Mouse (Mus musculus) embryonic facial prominence, embryonic 11.5 days (tissue): ENCODE measurements around the gene Emp2. TPM values are rescaled to one million over a fixed set of nuclear protein-coding genes. Genes with fewer than 3 reads are reported as not detected.

Source experiments
- ATAC-seq: fragments of 200-750 bp; cut with Nextera tagmentation; replicated peaks from 2 replicates; pipeline ENCODE4 v1.8.0; 2017; ENCODE audit warnings: low read depth; ENCODE audit not compliant: insufficient number of reproducible peaks, low FRiP score, low TSS enrichment
- DNase-seq: peaks from one replicate; pipeline ENCODE4 v3.0.0-alpha.2; 2015; ENCODE audit warnings: low spot score
- H3K27ac ChIP-seq: fragments of 300-500 bp; sonication (generic); replicated peaks from 2 replicates; pipeline ENCODE4 v1.5.1; 2014; ENCODE audit warnings: mild to moderate bottlenecking, low read depth, low read length, control low read depth
- H3K27me3 ChIP-seq: fragments of 300-500 bp; sonication (generic); 2 replicates; pipeline ENCODE4 v1.6.1; 2014; ENCODE audit warnings: mild to moderate bottlenecking, low read length, moderate library complexity, mixed read lengths; ENCODE audit not compliant: control insufficient read depth, insufficient read depth
- H3K36me3 ChIP-seq: fragments of 300-500 bp; sonication (generic); replicated peaks from 2 replicates; pipeline ENCODE4 v1.6.1; 2014; ENCODE audit warnings: low read depth, mild to moderate bottlenecking, low read length, moderate library complexity, mixed read lengths; ENCODE audit not compliant: control insufficient read depth, insufficient read depth
- H3K4me1 ChIP-seq: fragments of 300-500 bp; sonication (generic); 2 replicates; pipeline ENCODE4 v1.6.1; 2014; ENCODE audit warnings: low read length, mixed read lengths; ENCODE audit not compliant: control insufficient read depth, insufficient read depth
- H3K4me2 ChIP-seq: fragments of 300-500 bp; sonication (generic); 2 replicates; pipeline ENCODE4 v1.6.1; 2014; ENCODE audit warnings: low read depth, mild to moderate bottlenecking, control low read depth, low read length, moderate library complexity
- H3K4me3 ChIP-seq: fragments of 300-500 bp; sonication (generic); 2 replicates; pipeline ENCODE4 v1.5.1; 2014; ENCODE audit warnings: low read depth, low read length, control low read depth
- H3K9ac ChIP-seq: fragments of 300-500 bp; sonication (generic); replicated peaks from 2 replicates; pipeline ENCODE4 v1.6.1; 2014; ENCODE audit warnings: mild to moderate bottlenecking, control low read depth, low read length
- H3K9me3 ChIP-seq: fragments of 300-500 bp; sonication (generic); replicated peaks from 2 replicates; pipeline ENCODE4 v1.6.1; 2016; ENCODE audit warnings: mild to moderate bottlenecking, low read length, inconsistent platforms, mixed read lengths; ENCODE audit not compliant: control insufficient read depth
- WGBS: fragments of 180-500 bp; shearing (Covaris S2); extraction: QIAGEN DNeasy Blood & Tissue Kit; methylation state at CpG from one replicate; pipeline ENCODE4 v1.1.7; 2014; 5-methylcytosine and 5-hydroxymethylcytosine counted together
- polyA plus RNA-seq: library from polyadenylated mRNA; unstranded; fragments of >200 nt; fragmentation: Nextera tagmentation; extraction: Ambion mirVana; gene quantifications from 2 replicates; pipeline ENCODE4 v1.2.1, GENCODE M21; 2014

Gene Emp2
- polyA plus RNA-seq, 1 experiment from 2014 or later = 5.0 TPM

GRCm38 (mm10) chr16:10311086-10311485 lies 2.7 kb downstream of the Emp2 start:
- no peaks in the 10 kb centered on the region for H3K36me3 ChIP-seq
- no peak overlapping the region for H3K4me2 ChIP-seq
- H3K9me3 ChIP-seq = no peaks in the 10 kb centered on the region
- peak; percentile 12 for DNase-seq
- no peak overlapping the region for H3K4me3 ChIP-seq
- H3K27me3 ChIP-seq = no peaks in the 10 kb centered on the region
- H3K9ac ChIP-seq = no peak overlapping the region
- H3K27ac ChIP-seq = no peak overlapping the region
- 43% methylated on average over 3 of the region's 3 CpGs for WGBS
- 0 out of 2 replicates have a peak, but pooled peaks cover 3% of the 10 kb centered on the region for H3K4me1 ChIP-seq
- ATAC-seq = no peak

- no peak for DNase-seq
- H3K4me1 ChIP-seq = 0 out of 2 replicates have a peak, but pooled peaks cover 3% of the 10 kb centered on the region
These were observed 3.3 kb downstream of the Emp2 start for GRCm38 (mm10) chr16:10310507-10310906.

GRCm38 (mm10) chr16:10307351-10307750 lies 6.4 kb downstream of the Emp2 start:
- 55% methylated on average over 5 of the region's 5 CpGs for WGBS
- no peak overlapping the region for H3K4me3 ChIP-seq
- no peak overlapping the region for H3K4me2 ChIP-seq
- H3K36me3 ChIP-seq = no peaks in the 10 kb centered on the region
- 0 out of 2 replicates have a peak, but pooled peaks cover 3% of the 10 kb centered on the region for H3K4me1 ChIP-seq
- H3K9ac ChIP-seq = no peak overlapping the region
- no peaks in the 10 kb centered on the region for H3K27me3 ChIP-seq
- ATAC-seq (no peak), DNase-seq (no peak)
- H3K27ac ChIP-seq = no peak overlapping the region
- no peaks in the 10 kb centered on the region for H3K9me3 ChIP-seq

More at GRCm38 (mm10) chr16:10310507-10310906, 3.3 kb downstream of the Emp2 start:
- no peak overlapping the region for H3K4me2 ChIP-seq
- H3K9me3 ChIP-seq = no peaks in the 10 kb centered on the region
- H3K4me3 ChIP-seq = no peak overlapping the region
- 82% methylated on average over 5 of the region's 5 CpGs for WGBS
- no peak for ATAC-seq
- H3K36me3 ChIP-seq = no peaks in the 10 kb centered on the region
- H3K9ac ChIP-seq = no peak overlapping the region
- no peak overlapping the region for H3K27ac ChIP-seq
- H3K27me3 ChIP-seq = no peaks in the 10 kb centered on the region

DNA sequence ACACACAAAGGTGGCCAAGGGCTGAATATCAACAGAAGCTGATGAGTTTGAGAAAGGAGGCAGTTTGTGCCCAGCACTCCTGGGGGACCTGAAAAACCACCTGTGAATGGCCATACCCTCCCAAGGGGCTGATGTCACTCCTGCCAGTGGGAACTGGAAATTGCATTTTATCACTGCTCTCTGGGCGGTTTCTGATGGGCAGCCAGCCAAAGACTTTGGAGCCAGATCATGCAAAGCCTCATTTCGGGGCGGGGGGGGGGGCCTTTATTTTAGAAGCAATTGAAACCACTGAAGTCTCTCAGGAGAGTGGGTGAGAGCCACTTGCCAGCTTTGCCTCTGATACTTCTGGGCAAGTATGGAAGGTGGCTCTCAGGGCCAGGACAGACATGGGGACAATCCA lies 7.7 kb downstream of the Emp2 start:
- WGBS = 79% methylated on average over 3 of the region's 3 CpGs

DNA sequence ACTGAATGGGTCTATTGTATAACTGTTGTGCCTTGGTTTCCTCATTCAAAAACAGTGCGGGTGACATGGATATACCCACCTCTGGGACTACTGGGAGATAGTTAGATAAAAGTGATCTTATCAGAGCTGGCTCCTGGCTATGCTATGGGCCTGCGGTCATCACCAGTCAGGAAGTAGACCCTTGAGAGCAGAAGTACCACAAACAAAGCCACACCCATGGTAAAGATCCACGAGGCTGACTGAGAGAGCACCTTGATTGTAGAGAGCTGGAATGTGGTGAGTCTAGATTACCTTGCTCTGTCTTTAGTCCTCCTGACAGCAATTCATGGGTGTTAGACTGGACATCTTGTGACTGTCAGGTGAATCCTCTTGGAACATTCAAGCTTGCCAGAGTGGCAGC lies 12.4 kb downstream of the Emp2 start:
- ATAC-seq (no peak), DNase-seq (no peak)
- no peak overlapping the region for H3K9ac ChIP-seq
- H3K36me3 ChIP-seq = no peaks in the 10 kb centered on the region
- WGBS = 76% methylated on average over 3 of the region's 3 CpGs
- H3K4me1 ChIP-seq = no peaks in the 10 kb centered on the region
- no peak overlapping the region for H3K27ac ChIP-seq
- H3K9me3 ChIP-seq = no peaks in the 10 kb centered on the region; the same call in 1 of the 2 replicates
- no peak overlapping the region for H3K4me2 ChIP-seq
- no peak overlapping the region for H3K4me3 ChIP-seq
- no peaks in the 10 kb centered on the region for H3K27me3 ChIP-seq

More for the DNA sequence above, 7.7 kb downstream of the Emp2 start:
- no peak overlapping the region for H3K9ac ChIP-seq
- ATAC-seq (no peak), DNase-seq (no peak)
- H3K36me3 ChIP-seq = no peaks in the 10 kb centered on the region
- H3K27me3 ChIP-seq = no peaks in the 10 kb centered on the region
- no peak overlapping the region for H3K27ac ChIP-seq
- no peak overlapping the region for H3K4me2 ChIP-seq
- no peaks in the 10 kb centered on the region for H3K9me3 ChIP-seq
- 0 out of 2 replicates have a peak, but pooled peaks cover 2% of the 10 kb centered on the region for H3K4me1 ChIP-seq
- no peak overlapping the region for H3K4me3 ChIP-seq

GRCm38 (mm10) chr16:10300231-10301186 lies 13.3 kb downstream of the Emp2 start:
- no peak overlapping the region for H3K27ac ChIP-seq
- ATAC-seq (no peak), DNase-seq (no peak)
- no peak overlapping the region for H3K9ac ChIP-seq
- H3K4me2 ChIP-seq = no peak overlapping the region
- H3K4me3 ChIP-seq = no peak overlapping the region
- H3K4me1 ChIP-seq = no peaks in the 10 kb centered on the region
- 67% methylated on average over 3 of the region's 3 CpGs for WGBS
- no peaks in the 10 kb centered on the region for H3K36me3 ChIP-seq
- no peaks in the 10 kb centered on the region for H3K27me3 ChIP-seq
- H3K9me3 ChIP-seq = no peaks in the 10 kb centered on the region; the same call in 1 of the 2 replicates

DNA sequence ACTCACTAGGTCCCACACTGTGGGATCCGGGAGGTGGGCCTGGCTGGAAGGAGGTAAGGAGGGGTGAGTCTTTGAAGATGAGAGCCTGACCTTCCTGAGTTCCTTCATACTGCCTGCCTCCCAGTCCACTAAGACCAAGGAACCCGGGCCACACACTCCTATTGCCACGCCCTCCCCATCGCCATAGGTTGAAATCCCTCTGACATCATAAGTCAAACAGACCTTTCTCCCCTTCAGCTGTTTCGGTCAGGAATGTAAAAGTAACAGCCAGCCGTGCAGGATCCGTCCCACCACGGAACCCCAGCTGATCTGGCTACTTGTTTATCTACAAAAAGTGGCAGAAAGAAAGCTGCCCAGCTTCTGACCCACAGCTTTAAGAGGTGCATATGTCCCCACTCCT lies 14.1 kb downstream of the Emp2 start:
- Histone ChIP-seq H3K9me3 (no peaks in the 10 kb centered on the region; the same call in 1 of the 2 replicates), H3K27me3 (no peaks in the 10 kb centered on the region), H3K27ac (no peak overlapping the region), H3K4me3 (no peak overlapping the region), H3K4me1 (no peaks in the 10 kb centered on the region), H3K9ac (no peak overlapping the region), H3K4me2 (no peak overlapping the region), H3K36me3 (no peaks in the 10 kb centered on the region)
- DNase-seq (peak; percentile 25), ATAC-seq (no peak)
- WGBS = 28% methylated on average over 8 of the region's 8 CpGs
